Mouse (Mus musculus) spleen, postnatal 14 days (tissue): ENCODE data around the gene Apol10b.
"Not testable (repeated sequence)": the region's sequence is repeated elsewhere in the genome, so short reads cannot be mapped to it uniquely, and the experiment has no call there.

ENCODE experiments used
- DNase-seq, 2 experiments: peaks; one replicate each; pipeline ENCODE4 v3.0.0; 2021 to 2022; ENCODE audit warnings: low spot score in 2 of 2

Apol10b gene

GRCm38 (mm10) chr15:77595961-77596360 is at the start of gene Apol10b:
Gene Apol10b (minus strand): TSS chr15:77596125.
- DNase-seq = no peak

- not testable (repeated sequence) for DNase-seq
Observed at GRCm38 (mm10) chr15:77643176-77643575, 47.3 kb upstream of the Apol10b start, which contains the start of gene Apol11b. Gene Apol11b (minus strand): TSS chr15:77643286.

- DNase-seq = not testable (repeated sequence)
Observed at GRCm38 (mm10) chr15:77629822-77630221, 33.9 kb upstream of the Apol10b start.

- DNase-seq = not testable (repeated sequence)
Observed at GRCm38 (mm10) chr15:77628647-77629046, 32.7 kb upstream of the Apol10b start.

- DNase-seq = not testable (repeated sequence)
Observed at GRCm38 (mm10) chr15:77626471-77626870, 30.5 kb upstream of the Apol10b start.

- no peak for DNase-seq
Observed at GRCm38 (mm10) chr15:77624710-77625109, 28.8 kb upstream of the Apol10b start.

GRCm38 (mm10) chr15:77606069-77606468 is 10.1 kb upstream of the Apol10b start:
- DNase-seq = no peak

- DNase-seq = no peak
Observed at GRCm38 (mm10) chr15:77598958-77599357, 3.0 kb upstream of the Apol10b start, which contains the start of gene Gm36245. Gene Gm36245 (plus strand): TSS chr15:77599258.

- DNase-seq = no peak
Observed at GRCm38 (mm10) chr15:77598429-77598828, 2.5 kb upstream of the Apol10b start.

GRCm38 (mm10) chr15:77593557-77593956 is 2.4 kb downstream of the Apol10b start:
- DNase-seq = no peak

- DNase-seq = no peak
Observed at GRCm38 (mm10) chr15:77590881-77591280, 5.0 kb downstream of the Apol10b start.

- no peak for DNase-seq
Observed at GRCm38 (mm10) chr15:77588981-77589380, 6.9 kb downstream of the Apol10b start.

- DNase-seq = no peak
Observed at GRCm38 (mm10) chr15:77587026-77587425, 8.9 kb downstream of the Apol10b start.

GRCm38 (mm10) chr15:77581681-77582080 is 14.2 kb downstream of the Apol10b start:
- no peak for DNase-seq

GRCm38 (mm10) chr15:77579311-77579710 is 16.6 kb downstream of the Apol10b start:
- DNase-seq = no peak

- DNase-seq = no peak
Observed at GRCm38 (mm10) chr15:77578801-77579200, 17.1 kb downstream of the Apol10b start.

GRCm38 (mm10) chr15:77563219-77563618 is 32.7 kb downstream of the Apol10b start:
- DNase-seq = no peak

GRCm38 (mm10) chr15:77561792-77562191 is 34.1 kb downstream of the Apol10b start, which contains the start of gene 1700025B11Rik:
Gene 1700025B11Rik (minus strand): TSS chr15:77561892.
- DNase-seq = no peak

GRCm38 (mm10) chr15:77539221-77539620 is 56.7 kb downstream of the Apol10b start:
- not testable (repeated sequence) for DNase-seq
